Mouse (Mus musculus) kidney, adult 18-20 months (tissue): ENCODE results near the gene AC124502.3.
A peak's percentile ranks its signal among the peaks of the same experiment; 100 is the strongest.
"Not testable (repeated sequence)": the region's sequence is repeated elsewhere in the genome, so short reads cannot be mapped to it uniquely, and the experiment has no call there.

Experiments
- DNase-seq: peaks from one replicate; pipeline ENCODE4 v3.0.0; 2021

Gene AC124502.3

DNA sequence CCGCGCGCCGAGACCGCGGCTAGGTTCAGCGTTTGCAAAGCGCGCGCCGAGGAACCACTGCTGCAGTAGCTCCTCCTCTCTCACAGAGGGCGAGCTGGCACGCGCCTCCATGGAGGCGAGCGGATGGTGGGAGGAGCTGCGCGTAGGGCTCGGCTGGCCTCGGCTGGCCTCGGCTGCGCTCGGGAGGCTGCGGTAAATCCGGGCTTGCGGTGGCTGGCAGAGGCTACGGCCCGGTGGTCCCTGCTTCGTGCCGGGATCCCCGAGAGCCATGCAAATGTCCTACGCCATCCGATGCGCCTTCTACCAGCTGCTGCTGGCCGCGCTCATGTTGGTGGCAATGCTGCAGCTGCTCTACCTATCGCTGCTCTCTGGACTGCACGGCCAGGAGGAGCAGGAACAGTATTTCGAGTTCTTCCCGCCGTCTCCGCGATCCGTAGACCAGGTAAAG, at the start of gene AC124502.3, which contains the start of gene B4gat1:
Gene AC124502.3 (plus strand): TSS at position 183 of the 448 bp plus-strand sequence.
Gene B4gat1 (plus strand): TSS at position 118 of the 448 bp plus-strand sequence.
- peak; percentile 89 for DNase-seq

- DNase-seq, result peak; percentile 92
Observed at GRCm38 (mm10) chr19:4989013-4989412, 49.7 kb upstream of the AC124502.3 start.

GRCm38 (mm10) chr19:4989434-4990255, 49.0 kb upstream of the AC124502.3 start:
- no peak for DNase-seq

- no peak for DNase-seq
Observed at GRCm38 (mm10) chr19:4990256-4990625, 48.5 kb upstream of the AC124502.3 start, which contains the start of gene Npas4. Npas4 (minus strand) TSS chr19:4990316.

GRCm38 (mm10) chr19:4990716-4991115, 48.0 kb upstream of the AC124502.3 start:
- no peak for DNase-seq

DNA sequence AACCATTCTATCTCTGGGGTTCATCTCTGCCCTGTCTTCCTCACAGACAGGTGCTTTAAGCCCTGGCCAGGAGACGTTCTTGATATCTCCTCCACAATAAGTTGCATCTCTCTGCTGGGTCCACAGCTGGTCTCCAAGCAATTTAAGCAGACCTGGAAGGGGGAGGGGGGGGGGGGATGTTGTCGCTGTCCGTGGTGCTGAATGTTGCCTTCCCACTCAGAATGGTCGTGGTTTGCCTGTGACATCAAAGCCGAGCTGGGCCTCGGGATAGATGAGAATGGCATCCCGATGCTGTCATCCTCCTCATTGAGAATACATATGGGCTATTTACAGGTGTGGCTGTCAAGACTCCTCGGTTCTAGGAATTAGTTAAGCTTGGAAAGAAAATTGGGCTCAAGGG, 46.3 kb upstream of the AC124502.3 start:
- no peak for DNase-seq

DNA sequence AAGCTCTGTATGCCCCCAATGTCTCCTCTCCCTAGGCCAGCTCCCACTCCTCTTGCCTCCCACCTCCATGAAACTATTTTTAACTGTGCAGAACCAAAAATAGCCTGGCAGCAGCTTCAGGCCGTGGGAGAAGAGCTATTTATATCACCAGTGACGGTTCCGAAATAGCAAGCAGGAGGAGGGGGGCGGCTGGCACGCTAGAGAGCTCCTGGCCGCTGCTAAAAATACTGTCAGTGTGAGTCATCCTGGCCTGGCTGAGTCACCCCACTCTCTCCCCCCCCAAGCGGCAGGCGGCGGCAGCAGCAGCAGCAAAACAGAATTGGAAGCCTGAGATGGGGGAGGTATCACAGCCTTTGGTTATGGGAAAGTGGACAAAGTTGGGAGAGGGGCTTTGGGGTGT, 45.8 kb upstream of the AC124502.3 start:
- DNase-seq, result no peak

DNA sequence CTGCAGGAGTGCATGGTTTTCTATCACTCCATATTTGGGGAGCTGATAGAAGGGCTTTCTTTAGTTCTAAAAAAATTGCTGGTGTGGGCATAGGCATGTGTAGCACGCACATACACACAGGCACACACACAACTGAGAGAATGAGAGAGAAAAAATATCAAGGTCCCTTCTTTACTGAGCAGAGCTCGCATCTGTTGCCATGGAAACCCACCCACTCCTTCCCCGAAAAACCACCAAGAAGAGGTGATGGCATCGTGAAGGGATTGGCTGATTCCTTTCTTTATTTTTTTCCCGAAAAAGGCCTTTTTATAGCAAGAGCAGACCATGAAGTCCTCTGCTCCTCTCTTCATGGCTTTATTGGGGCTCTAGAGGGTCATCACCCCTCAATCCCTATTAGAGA, 44.6 kb upstream of the AC124502.3 start:
- no peak for DNase-seq

- no peak for DNase-seq
Observed at GRCm38 (mm10) chr19:4999445-5000140, 39.1 kb upstream of the AC124502.3 start.

- DNase-seq, result peak; percentile 72
Observed at GRCm38 (mm10) chr19:5001666-5002406, 36.9 kb upstream of the AC124502.3 start.

GRCm38 (mm10) chr19:5003644-5004043, 35.0 kb upstream of the AC124502.3 start:
- not testable (repeated sequence) for DNase-seq

DNA sequence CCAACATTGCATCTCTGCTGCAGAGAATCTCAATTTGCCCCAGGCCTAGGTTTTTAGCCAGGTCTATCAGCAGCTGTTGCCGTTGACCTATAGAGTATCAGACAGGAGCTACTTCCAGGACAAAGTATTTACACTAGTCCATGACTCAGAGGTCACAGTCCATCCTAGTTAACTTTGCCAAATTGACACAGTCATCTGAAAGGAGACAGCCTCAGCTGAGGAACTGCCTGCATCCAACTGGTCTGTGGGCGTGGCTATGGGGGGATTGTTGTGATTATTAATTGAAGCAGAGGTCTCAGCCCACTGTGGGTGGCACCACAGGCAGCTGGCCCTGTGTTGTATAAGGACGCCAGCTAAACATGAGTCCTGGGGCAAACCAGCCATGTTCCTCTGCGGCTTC, 33.8 kb upstream of the AC124502.3 start:
- no peak for DNase-seq

DNA sequence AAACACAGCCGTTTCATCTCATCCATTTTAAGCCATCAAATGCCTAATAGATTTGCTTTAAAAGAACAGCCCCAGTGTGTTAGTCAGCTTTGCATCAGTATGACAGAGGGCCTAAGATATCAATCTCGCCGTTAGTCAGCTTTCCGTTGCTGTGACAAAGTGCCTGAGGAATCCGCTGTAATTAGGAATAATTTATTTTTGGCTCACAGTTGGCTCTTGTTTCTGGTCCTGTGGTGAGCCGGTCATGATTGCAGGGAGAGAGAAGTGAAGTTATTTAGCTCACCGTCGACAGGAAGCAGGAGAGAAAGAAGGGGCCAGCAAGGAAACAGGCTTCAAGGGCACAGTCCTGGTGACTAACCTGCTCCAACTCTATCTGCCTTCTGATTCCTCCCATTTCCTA, 25.6 kb upstream of the AC124502.3 start:
- no peak for DNase-seq

DNA sequence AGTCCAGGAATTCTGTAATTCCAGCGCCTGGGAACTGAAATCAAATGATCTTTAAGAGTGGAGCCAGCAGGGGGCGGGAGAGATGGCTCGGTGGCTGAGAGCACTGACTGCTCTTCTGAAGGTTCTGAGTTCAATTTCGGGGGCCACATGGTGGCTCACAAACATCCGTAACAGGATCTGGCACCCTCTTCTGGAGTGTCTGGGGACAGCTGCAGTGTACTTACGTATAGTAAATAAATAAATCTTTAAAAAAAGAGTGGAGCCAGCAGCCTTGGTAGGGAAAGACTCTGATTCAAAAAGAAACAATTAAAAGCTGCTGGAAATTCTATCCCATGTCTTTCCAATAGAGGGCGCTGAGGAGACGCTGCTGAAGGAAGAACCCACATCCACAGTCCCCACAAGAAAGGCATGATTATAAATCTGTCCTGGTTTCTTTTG, 23.7 kb upstream of the AC124502.3 start:
- DNase-seq, result peak; percentile 57

DNA sequence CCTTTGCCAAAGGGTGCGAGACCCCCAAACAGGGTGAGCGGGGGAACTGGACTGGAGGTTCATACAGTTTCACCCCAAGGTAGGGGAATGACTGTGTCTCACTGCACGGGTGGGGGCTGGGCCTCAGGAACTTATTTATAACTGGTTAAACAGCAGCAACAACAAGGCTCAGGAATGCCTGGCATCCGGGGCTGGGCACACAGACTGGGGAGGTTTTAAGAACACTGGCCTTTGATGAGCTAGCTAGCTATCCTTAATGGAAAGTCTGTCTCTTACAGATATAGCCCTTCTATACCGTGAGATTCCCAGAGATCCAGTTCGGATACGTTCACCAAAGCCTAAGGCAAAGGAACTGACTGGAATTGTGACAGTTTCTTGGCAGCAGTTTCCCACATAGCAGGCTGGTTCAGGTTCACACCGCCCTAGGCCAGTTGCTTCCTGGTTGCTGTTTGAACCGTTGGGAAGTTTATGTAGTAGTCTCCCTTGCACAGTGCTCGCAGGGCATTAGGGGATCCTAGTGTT, 22.4 kb upstream of the AC124502.3 start:
- peak; percentile 75 for DNase-seq

GRCm38 (mm10) chr19:5016782-5017181, 21.9 kb upstream of the AC124502.3 start:
- DNase-seq, result peak; percentile 71

- DNase-seq, result no peak
Observed at GRCm38 (mm10) chr19:5017611-5018010, 21.1 kb upstream of the AC124502.3 start.

GRCm38 (mm10) chr19:5018191-5018590, 20.5 kb upstream of the AC124502.3 start:
- no peak for DNase-seq

- DNase-seq, result no peak
Observed at GRCm38 (mm10) chr19:5021416-5021815, 17.3 kb upstream of the AC124502.3 start.

DNA sequence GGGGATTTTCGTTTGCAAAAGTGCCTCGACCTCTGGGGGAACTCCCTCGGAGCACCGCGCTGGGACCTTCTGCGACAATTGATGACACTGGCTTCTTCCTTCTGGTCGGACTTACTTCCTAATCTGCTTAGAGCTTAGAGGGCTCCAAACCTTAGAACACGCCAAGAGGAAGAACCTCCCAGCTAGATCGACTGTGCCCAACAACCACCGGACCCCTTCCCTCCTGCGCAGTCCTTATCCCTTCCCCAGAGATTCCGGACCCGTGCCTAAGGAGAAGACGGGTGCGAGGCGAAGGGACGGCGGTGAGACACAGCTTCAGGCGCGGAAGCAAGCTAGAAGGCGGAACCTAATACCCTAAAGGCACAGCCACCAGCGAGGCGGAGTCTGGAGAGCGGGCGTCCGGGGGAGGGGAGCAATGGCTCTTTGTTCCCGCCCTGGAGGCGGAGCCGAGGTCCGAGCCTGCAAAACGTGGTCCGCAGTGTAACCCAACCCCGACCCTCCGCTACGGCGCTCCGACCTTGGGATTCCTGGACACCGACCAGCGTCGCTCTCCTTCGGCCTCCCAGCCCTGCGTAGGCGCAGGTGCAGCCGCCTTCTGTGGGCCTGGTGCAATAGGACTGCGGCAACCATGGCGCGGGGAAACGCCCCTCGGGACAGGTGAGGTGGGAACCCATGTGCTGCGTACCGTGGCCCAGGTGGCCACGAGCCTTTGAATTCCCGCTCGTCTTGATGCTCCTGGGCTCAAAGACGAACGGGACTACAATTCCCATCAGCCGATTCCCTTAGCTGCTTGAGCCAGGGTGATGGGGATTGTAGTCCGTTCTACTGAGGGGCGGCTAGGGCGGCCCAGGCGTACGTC, 14.8 kb upstream of the AC124502.3 start, which contains the start of gene Slc29a2:
Gene Slc29a2 (plus strand): TSS at position 240 of the 859 bp plus-strand sequence.
- DNase-seq, result peak; percentile 95

GRCm38 (mm10) chr19:5026111-5026510, 12.6 kb upstream of the AC124502.3 start:
- no peak for DNase-seq

DNA sequence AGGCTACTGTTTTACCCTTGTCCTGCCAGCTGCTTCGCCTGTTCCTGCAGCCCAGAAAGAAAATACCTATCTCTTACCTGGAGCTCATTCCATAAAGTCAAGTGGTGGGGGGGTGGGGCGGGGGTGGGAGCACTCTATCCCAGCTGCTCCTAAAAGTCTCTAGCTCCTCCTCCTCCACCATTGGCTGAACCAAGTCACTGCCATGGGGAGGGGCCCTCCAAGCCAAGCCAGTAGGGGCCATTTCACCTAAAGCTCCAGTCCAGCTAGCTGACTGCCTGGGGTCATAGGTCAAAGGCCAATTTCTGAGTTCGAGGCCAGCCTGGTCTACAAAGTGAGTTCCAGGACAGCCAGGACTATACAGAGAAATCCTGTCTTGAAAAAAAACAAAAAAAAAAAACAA, 6.0 kb upstream of the AC124502.3 start:
- no peak for DNase-seq
